Mouse (Mus musculus) kidney, embryonic 15.5 days (tissue): Measurements from ENCODE around the gene Il15ra. TPM values are rescaled to one million over a fixed set of nuclear protein-coding genes. Genes with fewer than 3 reads are reported as not detected.

ENCODE experiments used
- ATAC-seq: fragments of 200-750 bp; cut with Nextera tagmentation; replicated peaks from 2 replicates; pipeline ENCODE4 v1.8.0; 2017; ENCODE audit warnings: moderate TSS enrichment; ENCODE audit not compliant: low FRiP score
- H3K27ac ChIP-seq: fragments of 300-500 bp; sonication (generic); 2 replicates; pipeline ENCODE4 v1.5.1; 2015; ENCODE audit warnings: mild to moderate bottlenecking, inconsistent platforms
- H3K27me3 ChIP-seq: fragments of 300-500 bp; sonication (generic); 2 replicates; pipeline ENCODE4 v1.6.1; 2015; ENCODE audit warnings: inconsistent platforms
- H3K36me3 ChIP-seq: fragments of 300-500 bp; sonication (generic); 2 replicates; pipeline ENCODE4 v1.6.1; 2015; ENCODE audit warnings: inconsistent platforms
- H3K4me1 ChIP-seq: fragments of 300-500 bp; sonication (generic); 2 replicates; pipeline ENCODE4 v1.6.1; 2015; ENCODE audit warnings: inconsistent platforms
- H3K4me2 ChIP-seq: fragments of 300-500 bp; sonication (generic); 2 replicates; pipeline ENCODE4 v1.6.1; 2015; ENCODE audit warnings: moderate library complexity, mild to moderate bottlenecking, inconsistent platforms
- H3K4me3 ChIP-seq: fragments of 300-500 bp; sonication (generic); replicated peaks from 2 replicates; pipeline ENCODE4 v1.5.1; 2015; ENCODE audit warnings: mild to moderate bottlenecking, inconsistent platforms
- H3K9ac ChIP-seq: fragments of 300-500 bp; sonication (generic); 2 replicates; pipeline ENCODE4 v1.6.1; 2015; ENCODE audit warnings: mild to moderate bottlenecking, inconsistent platforms
- H3K9me3 ChIP-seq: fragments of 300-500 bp; sonication (generic); replicated peaks from 2 replicates; pipeline ENCODE4 v1.6.1; 2016; ENCODE audit warnings: inconsistent platforms
- WGBS: fragments of 180-500 bp; shearing (Covaris S2); methylation state at CpG from one replicate; pipeline ENCODE4 v1.1.7; 2015; ENCODE audit warnings: mixed read lengths; 5-methylcytosine and 5-hydroxymethylcytosine counted together
- polyA plus RNA-seq: library from polyadenylated mRNA; unstranded; fragments of >200 nt; fragmentation: Nextera tagmentation; extraction: Ambion mirVana; gene quantifications from 2 replicates; pipeline ENCODE4 v1.2.1, GENCODE M21; 2015

The Il15ra gene
- polyA plus RNA-seq, 1 experiment from 2014 or later = 2.2 TPM

- Histone ChIP-seq H3K9ac (no peak overlapping the region), H3K27me3 (no peaks in the 10 kb centered on the region), H3K4me1 (no peaks in the 10 kb centered on the region), H3K36me3 (peaks cover 78% of the 10 kb centered on the region), H3K9me3 (no peaks in the 10 kb centered on the region), H3K27ac (no peak overlapping the region), H3K4me2 (no peak overlapping the region), H3K4me3 (no peak overlapping the region)
- ATAC-seq = no peak
- 86% methylated on average over 5 of the region's 5 CpGs for WGBS
These were observed 61.5 kb downstream of the Il15ra start for GRCm38 (mm10) chr2:11766485-11767160.

DNA sequence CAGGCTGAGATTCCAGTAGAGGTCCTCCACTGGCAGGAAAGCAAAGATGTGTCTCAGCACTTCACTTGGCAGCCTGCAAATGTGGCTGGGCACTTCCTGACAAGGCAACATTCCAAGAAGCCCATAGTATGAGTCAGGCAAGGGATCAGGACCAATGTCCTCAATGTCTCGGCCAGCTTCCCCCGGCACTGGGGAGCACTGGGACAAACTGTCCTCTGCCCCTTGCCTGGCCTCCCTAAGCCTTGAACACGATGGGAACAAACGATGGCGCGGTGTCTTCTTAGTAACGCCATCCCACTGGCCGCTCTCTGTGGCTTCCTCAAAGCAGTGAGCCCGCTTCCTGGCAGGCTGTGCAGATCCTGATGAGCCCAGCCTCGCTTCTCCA, 62.1 kb downstream of the Il15ra start:
- no peak overlapping the region for H3K4me2 ChIP-seq
- no peak overlapping the region for H3K27ac ChIP-seq
- no peak for ATAC-seq
- no peak overlapping the region for H3K9ac ChIP-seq
- peaks cover 73% of the 10 kb centered on the region for H3K36me3 ChIP-seq
- no peaks in the 10 kb centered on the region for H3K9me3 ChIP-seq
- 92% methylated on average over 10 of the region's 10 CpGs for WGBS
- no peaks in the 10 kb centered on the region for H3K27me3 ChIP-seq
- no peaks in the 10 kb centered on the region for H3K4me1 ChIP-seq
- no peak overlapping the region for H3K4me3 ChIP-seq

DNA sequence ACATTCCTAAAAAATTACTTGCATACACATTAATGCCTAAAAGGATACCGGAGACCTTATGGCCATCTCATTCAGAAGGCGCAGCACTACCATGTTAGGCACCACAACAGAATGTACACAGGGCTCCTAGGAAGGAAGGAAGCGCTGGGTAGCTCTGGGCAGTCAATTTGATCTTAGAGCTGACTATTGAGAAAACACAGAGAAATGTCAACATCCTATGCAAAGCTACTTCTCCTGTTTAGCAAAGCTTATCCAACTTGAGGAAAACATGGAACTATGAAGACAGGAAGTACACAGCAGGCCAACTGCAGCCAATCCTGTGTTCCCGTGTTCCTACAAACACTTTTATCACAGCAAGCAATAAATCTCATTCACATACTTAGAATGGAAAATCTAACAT, 66.6 kb downstream of the Il15ra start:
- WGBS = 80% methylated on average over 4 of the region's 4 CpGs
- peaks cover 27% of the 10 kb centered on the region for H3K36me3 ChIP-seq
- H3K4me3 ChIP-seq = no peak overlapping the region
- no peak overlapping the region for H3K27ac ChIP-seq
- H3K4me1 ChIP-seq = peaks cover 18% of the 10 kb centered on the region
- ATAC-seq = no peak
- no peaks in the 10 kb centered on the region for H3K27me3 ChIP-seq
- H3K9me3 ChIP-seq = no peaks in the 10 kb centered on the region
- no peak overlapping the region for H3K4me2 ChIP-seq
- no peak overlapping the region for H3K9ac ChIP-seq

DNA sequence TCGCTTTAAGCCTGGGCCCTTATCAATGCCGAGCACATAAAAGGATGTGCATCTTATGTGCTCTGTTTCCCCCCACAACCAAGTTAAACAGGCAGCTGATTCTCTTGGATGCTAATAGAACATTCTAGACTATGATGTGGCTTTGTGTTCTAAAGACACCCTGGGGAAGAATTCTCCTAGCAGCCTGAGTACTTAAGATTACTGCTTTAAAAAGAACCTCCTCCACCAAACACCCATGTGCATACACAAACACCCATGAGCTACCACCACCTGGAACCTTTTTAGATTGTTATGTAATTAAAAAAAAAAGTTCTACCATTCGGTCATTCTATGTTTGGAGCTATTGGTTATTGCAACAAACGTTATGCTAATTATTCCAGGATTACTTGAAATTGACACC, 67.3 kb downstream of the Il15ra start:
- 87% methylated on average over 4 of the region's 4 CpGs for WGBS
- Histone ChIP-seq H3K4me3 (no peak overlapping the region), H3K4me1 (peaks cover 19% of the 10 kb centered on the region), H3K27ac (no peak overlapping the region), H3K4me2 (no peak overlapping the region), H3K9ac (no peak overlapping the region), H3K36me3 (peaks cover 20% of the 10 kb centered on the region), H3K27me3 (no peaks in the 10 kb centered on the region), H3K9me3 (no peaks in the 10 kb centered on the region)
- no peak for ATAC-seq

DNA sequence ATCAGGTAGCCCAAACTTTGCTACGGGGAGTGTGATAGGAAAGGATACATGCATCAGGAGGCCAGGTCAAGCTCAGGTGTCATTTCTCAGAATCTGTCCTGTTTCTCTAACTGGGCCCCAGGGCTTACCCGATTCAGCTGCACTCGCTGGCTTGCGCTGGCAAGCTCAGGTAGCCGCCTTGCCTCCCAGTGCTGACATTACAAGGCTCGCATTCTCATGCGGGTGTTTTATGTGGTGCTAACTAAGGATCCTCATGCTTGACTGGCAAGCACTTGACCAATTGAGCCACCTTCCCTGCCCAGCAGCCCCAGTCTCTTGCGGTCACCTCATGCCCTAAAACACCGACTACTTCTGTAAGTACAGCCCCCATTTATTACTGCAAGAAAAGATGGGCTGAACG, 69.3 kb downstream of the Il15ra start:
- H3K4me2 ChIP-seq = no peak overlapping the region
- H3K27me3 ChIP-seq = no peaks in the 10 kb centered on the region
- H3K27ac ChIP-seq = no peak overlapping the region
- no peak for ATAC-seq
- no peak overlapping the region for H3K4me3 ChIP-seq
- H3K36me3 ChIP-seq = peaks cover 6% of the 10 kb centered on the region
- peaks cover 26% of the 10 kb centered on the region for H3K4me1 ChIP-seq
- H3K9ac ChIP-seq = no peak overlapping the region
- 78% methylated on average over 10 of the region's 10 CpGs for WGBS
- H3K9me3 ChIP-seq = no peaks in the 10 kb centered on the region

DNA sequence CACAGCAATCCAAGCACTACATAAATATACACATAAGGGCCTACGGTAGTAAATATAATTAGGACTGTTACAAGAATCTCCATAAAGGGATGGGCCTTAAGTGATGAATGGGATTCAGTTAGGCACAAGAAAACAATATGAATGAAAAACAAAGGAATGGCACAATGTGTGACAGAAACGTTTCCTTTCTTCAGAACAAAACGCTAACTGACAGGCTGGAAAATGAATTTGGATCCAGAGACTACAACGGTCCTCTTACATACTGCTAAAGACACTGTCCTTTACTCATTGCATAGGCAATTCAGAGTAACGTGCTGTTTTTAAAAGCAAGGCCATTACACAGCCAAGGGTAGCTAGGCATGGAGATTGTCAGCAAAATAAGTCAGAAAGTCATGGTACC, 70.0 kb downstream of the Il15ra start:
- no peak for ATAC-seq
- Histone ChIP-seq H3K9ac (no peak overlapping the region), H3K4me1 (peaks cover 33% of the 10 kb centered on the region), H3K27ac (no peak overlapping the region), H3K9me3 (no peaks in the 10 kb centered on the region), H3K36me3 (peaks cover 6% of the 10 kb centered on the region; the same call in 1 of the 2 replicates), H3K4me2 (no peak overlapping the region), H3K4me3 (no peak overlapping the region), H3K27me3 (no peaks in the 10 kb centered on the region)
- 88% methylated on average over 5 of the region's 5 CpGs for WGBS

DNA sequence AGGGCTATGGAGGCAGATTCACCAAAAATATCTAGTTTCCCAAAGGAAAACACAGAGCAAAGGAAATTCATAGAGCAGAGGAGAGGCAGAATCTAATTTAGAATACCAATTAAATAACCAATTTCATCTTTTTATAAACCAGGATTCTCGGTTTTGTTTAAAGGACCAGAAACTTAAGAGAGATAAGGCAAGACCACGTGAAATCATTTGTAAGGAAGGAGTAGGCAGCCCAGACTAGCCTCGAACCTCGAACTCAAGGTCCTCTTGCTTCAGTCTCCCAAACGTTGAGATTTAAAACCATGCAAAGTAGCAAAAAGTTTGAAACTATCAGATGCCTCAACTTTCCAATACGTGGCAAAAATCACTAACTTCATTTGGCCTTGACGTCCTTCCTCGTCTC, 71.3 kb downstream of the Il15ra start:
- H3K4me1 ChIP-seq = peaks cover 34% of the 10 kb centered on the region
- H3K9me3 ChIP-seq = no peaks in the 10 kb centered on the region
- peak overlapping the region; percentile 91 for H3K4me3 ChIP-seq
- H3K27me3 ChIP-seq = no peaks in the 10 kb centered on the region
- peak overlapping the region; percentile 75 for H3K4me2 ChIP-seq
- H3K27ac ChIP-seq = 0 out of 2 replicates have a peak overlapping the region, but pooled peaks have one; percentile 93
- 49% methylated on average over 8 of the region's 8 CpGs for WGBS
- no peak for ATAC-seq
- peaks cover 18% of the 10 kb centered on the region for H3K36me3 ChIP-seq
- H3K9ac ChIP-seq = peak overlapping the region; percentile 92

DNA sequence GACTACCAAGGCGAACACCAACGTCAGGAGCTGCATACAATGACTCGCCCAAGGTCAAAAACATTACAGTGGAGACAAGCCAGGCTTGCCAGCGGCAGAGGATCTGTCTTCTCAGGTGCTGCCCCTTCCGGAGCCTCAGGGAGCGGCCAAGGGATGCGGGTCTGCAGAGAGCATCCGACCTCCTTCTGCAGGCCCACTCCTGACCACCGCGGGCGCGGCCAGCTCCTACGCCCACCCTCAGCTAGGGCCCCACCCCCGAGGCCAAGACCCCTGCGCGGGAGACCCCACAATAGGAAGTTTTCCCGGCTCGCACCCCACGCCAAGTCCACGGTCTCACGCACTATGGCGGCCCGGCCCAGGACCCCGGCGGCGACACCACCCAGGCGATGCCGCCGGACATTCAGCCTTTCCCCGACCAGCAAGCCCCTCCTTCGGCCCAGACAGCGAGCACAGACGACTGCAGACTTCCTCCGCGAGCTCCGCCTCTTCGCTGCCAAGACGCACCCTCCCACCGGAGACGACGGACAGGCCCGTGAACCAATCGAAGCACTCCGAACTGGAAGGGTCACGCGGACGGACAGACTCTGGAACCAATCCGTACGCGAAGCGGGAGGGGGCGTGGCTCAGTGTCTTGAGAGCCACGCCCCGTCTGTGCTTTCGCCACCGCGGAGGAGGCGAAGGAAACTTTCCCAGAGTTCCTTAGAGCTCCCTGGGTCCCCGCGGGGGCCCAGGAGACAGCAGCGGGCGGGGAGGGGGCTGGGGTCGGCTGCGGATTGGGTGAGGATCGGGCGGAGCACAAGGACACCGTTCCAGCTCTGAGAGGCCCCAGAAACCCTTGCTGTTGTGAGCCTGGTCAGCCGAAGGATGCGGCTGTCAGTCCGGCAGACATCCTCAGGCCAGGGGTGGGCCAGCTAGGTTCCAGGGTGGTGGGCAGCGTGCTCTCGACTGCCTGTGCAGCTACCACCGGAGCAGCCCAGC, 72.3 kb downstream of the Il15ra start, which contains the start of the genes Fbh1 and Ankrd16:
TSS of gene Fbh1 (minus strand) at position 492 of the 978 bp plus-strand sequence.
TSS of gene Ankrd16 (plus strand) at position 786 of the 978 bp plus-strand sequence.
- WGBS = under 1% methylated on average over 73 of the region's 73 CpGs
- Histone ChIP-seq H3K9me3 (no peaks in the 10 kb centered on the region), H3K9ac (peak within 1 kb of the TSS; percentile 92), H3K36me3 (peaks cover 28% of the 10 kb centered on the region), H3K4me1 (peaks cover 34% of the 10 kb centered on the region), H3K27ac (peak within 1 kb of the TSS; percentile 99), H3K4me3 (peak within 1 kb of the TSS; percentile 91), H3K4me2 (peak within 1 kb of the TSS; percentile 94), H3K27me3 (no peaks in the 10 kb centered on the region)
- ATAC-seq = peak; percentile 97

DNA sequence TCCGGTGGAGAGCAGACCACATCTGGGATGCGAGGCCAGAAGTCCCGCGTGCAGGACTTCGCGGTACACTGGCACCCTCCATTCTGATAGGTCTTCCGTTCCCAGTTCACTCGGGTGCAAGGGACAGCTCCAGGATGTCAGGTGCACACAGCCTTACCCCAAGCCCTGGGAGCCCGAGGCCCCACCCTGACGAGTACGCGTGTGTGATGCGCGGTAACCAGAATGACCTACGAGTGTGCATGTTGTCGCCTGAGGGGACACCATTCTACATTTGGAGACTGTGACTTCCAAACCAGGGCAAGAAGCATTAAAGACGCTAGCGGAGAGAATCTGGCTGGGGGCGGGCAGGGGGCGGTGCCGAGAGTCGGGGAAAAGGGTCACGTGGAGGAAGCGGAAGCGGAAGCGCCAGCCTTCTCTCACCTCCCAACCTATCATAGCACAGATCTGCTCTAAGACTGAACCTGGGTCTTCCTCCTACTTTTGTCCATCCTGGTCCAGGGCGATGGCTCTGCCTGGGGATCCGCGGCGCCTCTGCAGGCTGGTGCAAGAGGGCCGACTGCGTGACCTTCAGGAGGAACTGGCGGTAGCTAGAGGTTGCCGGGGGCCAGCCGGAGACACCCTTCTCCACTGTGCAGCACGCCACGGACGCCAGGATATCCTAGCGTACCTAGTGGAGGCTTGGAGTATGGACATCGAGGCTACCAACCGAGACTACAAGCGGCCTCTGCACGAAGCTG, 73.2 kb downstream of the Il15ra start:
- no peaks in the 10 kb centered on the region for H3K9me3 ChIP-seq

More for the DNA sequence above, 73.2 kb downstream of the Il15ra start:
- under 1% methylated on average over 43 of the region's 43 CpGs for WGBS
- Histone ChIP-seq H3K27ac (peak overlapping the region; percentile 99), H3K4me2 (peak overlapping the region; percentile 94), H3K27me3 (no peaks in the 10 kb centered on the region), H3K4me1 (peaks cover 34% of the 10 kb centered on the region), H3K9ac (peak overlapping the region; percentile 80), H3K4me3 (peak overlapping the region; percentile 91), H3K36me3 (peaks cover 37% of the 10 kb centered on the region)
- ATAC-seq = peak; percentile 89
